Mouse (Mus musculus): ENCODE measurements around the gene Mgat4a.

The Mgat4a gene

GRCm38 (mm10) chr1:37540810-37541658, at the start of gene Mgat4a:
Gene Mgat4a (minus strand): TSS chr1:37541016.
- peak; percentile 92 for DNase-seq

- DNase-seq: peak; percentile 69
These were observed 45.1 kb upstream of the Mgat4a start for GRCm38 (mm10) chr1:37585809-37586480.

DNA sequence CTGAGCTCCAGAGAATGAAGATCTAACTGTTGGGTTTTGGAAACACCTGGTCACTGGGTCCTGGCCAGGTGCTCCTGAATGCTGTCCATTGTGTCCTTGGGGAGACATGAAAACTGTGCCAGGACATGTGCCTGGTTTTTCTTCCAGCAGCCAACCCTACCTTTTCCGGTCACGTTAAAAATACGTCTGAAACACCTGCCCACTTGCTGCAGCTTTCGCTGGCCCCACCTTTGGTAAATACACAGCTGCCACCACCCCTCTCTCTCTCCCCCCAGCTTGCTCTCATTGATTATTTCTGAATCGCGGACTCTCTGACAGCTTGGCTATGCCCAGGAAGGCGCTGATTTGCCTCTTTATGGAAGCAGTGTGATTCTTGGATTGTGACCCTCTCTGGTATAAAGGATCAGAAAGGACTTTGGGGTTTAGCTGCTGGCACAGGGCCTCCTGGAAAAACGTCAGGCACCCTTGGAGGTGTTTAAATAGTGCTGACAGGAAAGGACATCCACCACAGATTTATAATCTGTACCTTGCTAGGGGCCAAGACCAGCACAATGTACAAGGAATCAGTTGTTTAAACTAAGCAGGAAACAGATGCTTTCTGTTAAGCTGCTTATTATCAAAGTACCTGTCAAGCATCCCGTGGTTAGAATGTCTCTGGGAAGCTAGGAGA, 43.1 kb upstream of the Mgat4a start:
- peak; percentile 16 for DNase-seq

- DNase-seq: no peak
These were observed 42.4 kb upstream of the Mgat4a start for GRCm38 (mm10) chr1:37583167-37583566.

DNA sequence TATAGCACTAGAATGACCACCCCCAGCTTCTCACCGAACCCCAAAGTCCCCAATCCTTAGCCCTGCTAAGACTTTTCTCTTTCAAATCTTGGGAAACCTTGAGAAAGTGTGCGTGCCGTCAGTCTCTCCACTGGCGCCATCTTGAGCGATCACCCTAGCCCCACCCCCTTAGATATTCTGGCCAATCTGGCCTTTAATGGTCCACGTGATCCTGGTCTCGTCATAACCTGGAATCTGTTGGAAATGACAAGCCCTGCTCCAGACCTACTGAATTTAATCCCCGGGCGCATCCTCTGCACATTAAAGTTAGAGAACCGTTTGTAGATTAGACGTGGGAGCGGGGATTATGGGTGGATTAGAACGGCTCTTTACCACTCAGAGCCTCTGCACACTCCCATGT, 38.9 kb upstream of the Mgat4a start:
- no peak for DNase-seq

GRCm38 (mm10) chr1:37572528-37573272, 31.9 kb upstream of the Mgat4a start:
- DNase-seq: no peak

DNA sequence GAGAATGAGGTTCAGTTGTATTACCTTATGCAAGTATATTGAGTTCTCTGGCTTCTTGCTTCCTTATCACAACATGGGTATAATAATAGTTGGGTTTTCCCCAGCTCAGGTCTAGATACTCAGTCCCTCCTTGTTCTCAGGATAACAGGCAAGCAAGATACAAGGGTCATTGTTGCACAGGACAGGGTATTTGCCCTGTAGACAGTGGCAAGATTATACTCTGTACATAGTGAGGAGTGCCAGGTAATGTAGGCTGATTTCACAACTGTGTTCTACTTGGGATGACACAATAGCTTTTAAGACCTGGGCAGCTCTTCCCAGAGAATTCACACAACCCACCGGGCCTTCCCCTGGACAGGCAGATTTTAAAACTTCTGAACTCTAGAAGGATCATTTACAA, 27.6 kb upstream of the Mgat4a start:
- DNase-seq: no peak

- no peak for DNase-seq
These were observed 25.9 kb upstream of the Mgat4a start for GRCm38 (mm10) chr1:37566754-37567153.

- DNase-seq: no peak
These were observed 25.5 kb upstream of the Mgat4a start for GRCm38 (mm10) chr1:37566344-37566743.

- no peak for DNase-seq
These were observed 24.6 kb upstream of the Mgat4a start for GRCm38 (mm10) chr1:37565396-37565795.

GRCm38 (mm10) chr1:37561955-37562354, 21.1 kb upstream of the Mgat4a start:
- peak; percentile 27 for DNase-seq

GRCm38 (mm10) chr1:37560356-37560755, 19.5 kb upstream of the Mgat4a start:
- no peak for DNase-seq

- no peak for DNase-seq
These were observed 11.2 kb upstream of the Mgat4a start for GRCm38 (mm10) chr1:37551986-37552385.

DNA sequence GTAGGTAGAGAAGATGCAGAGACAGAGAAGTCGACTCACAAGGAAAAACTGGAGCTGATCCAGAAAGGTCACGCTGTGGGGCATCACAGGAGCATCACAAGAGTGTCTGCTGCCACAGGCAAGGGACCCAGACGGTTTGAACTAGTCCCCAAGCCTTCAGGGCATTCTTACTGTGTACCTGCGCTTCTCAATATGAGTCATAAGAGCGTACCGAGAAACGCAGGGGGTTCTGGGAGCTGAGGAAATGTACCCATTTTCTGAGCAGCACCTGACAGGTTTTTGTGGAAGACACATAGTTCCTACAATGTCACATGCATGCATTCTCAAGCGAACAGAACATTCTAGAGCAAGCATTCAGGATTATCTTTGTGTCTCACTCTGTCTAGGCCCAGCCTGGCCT, 8.7 kb upstream of the Mgat4a start:
- DNase-seq: no peak

DNA sequence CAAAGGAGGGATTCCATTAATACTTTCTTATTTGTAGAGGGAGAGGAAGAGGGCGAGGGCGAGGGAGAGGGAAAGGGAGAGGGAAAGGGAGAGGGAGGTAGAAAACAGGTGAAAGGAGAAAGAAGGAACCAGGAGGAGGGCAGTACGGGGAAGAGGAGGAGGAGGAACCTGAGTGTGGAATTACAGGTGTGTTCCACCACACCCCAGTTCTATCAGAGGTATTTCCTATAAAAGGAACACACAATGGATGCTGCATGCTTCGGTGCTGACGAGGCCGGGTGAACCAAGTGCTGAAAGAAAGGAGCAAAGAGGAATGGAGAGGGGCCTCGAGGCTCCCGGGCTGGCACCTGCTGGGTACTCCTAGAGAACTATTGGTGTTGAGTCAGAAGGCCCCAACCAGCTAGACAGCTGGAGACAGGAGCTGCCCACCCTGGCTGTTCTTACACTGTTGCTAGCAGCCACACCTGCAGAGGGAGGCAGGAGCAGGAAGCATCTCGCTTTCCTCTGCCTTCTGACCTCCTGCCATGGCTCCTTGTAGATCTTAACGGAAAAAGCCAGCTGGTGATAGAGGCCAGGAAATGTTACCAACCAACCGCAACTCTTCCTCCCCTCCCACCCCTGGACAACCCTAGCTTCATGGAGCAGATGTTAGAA, 5.7 kb upstream of the Mgat4a start:
- no peak for DNase-seq

- DNase-seq: no peak
These were observed 3.4 kb upstream of the Mgat4a start for GRCm38 (mm10) chr1:37544251-37544650.

DNA sequence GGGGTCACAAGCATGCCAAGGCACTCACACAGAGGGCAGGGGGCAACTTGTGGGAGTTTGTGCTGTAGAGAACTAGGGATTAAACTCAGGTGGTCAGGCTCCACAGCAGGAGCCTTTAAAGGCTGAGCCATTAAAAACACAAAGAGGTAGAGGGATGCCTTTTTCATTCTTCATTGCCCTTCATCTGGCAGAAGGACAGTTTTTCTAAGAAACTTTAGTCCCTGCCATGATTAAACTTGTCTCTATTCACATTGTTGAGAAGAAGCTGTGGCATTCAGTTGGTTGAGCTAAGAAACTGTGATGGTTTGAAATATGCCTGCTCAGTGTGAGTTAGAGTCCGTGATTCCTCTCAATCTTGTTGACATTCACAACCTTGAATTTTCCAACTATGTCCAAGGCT, 2.2 kb upstream of the Mgat4a start:
- no peak for DNase-seq

DNA sequence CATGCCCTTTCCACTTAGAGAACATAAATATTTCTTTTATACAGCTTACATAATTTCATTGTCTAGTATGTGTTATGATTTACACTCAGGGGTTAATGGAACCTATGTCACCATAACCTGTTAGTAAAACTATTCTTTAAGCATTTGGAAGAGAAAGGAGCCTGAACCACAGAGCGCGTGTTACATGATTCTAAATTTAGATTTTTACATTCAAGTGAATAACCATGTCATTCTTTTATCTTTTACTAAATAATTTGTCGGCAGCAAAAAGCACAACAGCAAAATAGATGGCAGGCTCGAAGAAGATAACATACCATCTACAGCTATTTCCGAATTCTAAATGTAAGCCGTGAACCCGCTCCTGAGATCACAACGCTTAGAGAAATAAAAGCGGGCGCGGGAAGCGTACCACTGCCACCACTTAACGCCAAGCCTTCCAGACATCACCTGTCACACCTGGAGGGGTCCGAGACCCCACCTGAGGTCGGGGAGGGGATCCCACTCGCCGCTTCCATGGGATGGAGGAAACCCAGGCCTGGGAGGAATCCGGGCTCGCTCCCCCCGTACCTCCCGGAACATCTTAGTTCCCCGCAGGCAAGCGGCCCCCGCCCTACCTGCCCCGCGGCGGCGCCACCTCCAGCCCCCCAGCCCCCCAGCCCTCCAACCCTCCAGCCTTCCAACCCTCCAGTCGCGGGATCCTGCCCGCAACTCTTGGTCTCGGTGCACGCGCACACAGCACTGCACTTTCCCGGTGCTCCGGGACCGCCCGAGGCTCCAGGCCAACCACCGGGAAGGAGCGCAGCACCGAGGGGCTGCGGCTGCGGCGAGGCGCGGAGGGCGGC, 627 bp downstream of the Mgat4a start:
- DNase-seq: no peak

DNA sequence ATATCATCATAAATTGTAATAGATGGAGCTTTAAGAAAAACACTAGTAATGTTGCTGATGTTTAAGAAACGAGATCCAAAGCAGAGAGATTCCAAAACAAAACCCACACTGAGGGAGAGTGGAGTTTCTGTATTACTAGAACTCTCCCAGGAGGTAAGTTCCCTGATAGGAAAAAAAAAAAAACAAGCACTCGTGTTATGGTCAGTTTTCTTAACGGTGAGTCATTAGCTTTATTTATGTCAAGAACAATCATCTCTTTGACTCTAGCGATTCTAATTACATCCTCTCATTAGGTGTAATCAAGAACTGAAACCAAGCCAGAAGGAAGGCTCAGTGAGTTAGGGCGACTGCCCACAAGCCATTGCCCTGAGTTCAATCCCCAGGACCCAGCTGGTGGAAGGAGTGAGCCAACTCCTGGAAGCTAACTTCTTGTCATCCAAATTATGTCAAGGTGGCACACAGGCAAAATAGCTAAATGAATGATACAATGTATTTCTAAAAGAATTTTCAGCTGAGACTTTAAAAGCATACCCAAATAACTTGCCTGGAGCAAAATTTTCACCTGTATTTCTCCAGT, 6.2 kb downstream of the Mgat4a start:
- no peak for DNase-seq

- no peak for DNase-seq
These were observed 7.6 kb downstream of the Mgat4a start for GRCm38 (mm10) chr1:37533181-37533580.

DNA sequence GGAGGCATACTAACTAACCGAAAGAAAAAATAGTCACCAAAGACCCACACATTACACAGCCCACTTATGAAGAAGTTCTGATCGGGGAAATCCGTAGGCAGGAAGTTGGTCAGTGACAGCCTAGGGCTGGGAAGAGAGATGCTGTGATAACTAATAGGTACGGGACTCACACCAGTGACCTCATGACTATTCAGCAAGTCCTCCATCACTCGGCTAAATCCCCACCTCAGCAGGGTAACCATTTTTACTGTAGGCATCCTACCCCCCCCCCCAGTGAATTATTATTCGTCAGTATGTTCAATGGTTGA, 8.3 kb downstream of the Mgat4a start:
- no peak for DNase-seq
